Mouse (Mus musculus): Measurements from ENCODE around the gene Ltbp2.

DNA sequence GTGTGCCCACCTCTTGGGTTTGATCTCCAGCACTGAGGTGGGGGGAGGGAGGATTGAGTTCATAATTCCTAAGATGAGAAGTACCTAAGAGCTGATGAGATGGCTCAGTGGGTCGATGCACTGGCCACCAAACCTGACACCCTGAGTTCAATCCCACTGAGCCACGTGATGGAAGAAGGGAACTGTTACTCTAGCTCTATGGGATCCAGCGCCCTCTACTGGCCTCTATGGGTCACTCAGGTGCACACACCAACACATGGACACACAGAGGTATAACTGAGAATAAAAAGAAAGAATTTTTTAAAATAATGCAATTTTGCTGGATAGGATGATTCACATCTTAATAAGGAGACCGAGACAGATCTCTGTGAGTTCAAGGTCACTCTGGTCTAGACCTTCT lies 57.8 kb downstream of the Ltbp2 start:
- TF ChIP-seq POLR2A (IDR thresholded peaks at IDR 0.05; ENCODE audit: borderline replicate concordance, control insufficient read depth, low read depth, low read length) (no peak), CTCF (IDR thresholded peaks at IDR 0.05; ENCODE audit: control insufficient read depth, insufficient read depth, low read length) (peak; percentile 39; the same call in 1 of the 2 replicates)
